Mouse (Mus musculus) heart, adult 2 months (tissue): ENCODE data around the gene Vwc2l. TPM values are rescaled to one million over a fixed set of nuclear protein-coding genes. Genes with fewer than 3 reads are reported as not detected.

Source experiments
- DNase-seq, 2 experiments: peaks; one replicate each; pipeline ENCODE4 v3.0.0; 2021
- H3K27ac ChIP-seq: fragments of 200-600 bp; 2 replicates; pipeline ENCODE4 v1.8.1; 2022
- H3K27me3 ChIP-seq: fragments of 200-500 bp; 2 replicates; pipeline ENCODE4 v1.6.1; 2012; ENCODE audit warnings: mild to moderate bottlenecking, low read length, inconsistent platforms, mixed read lengths; ENCODE audit not compliant: control insufficient read depth, insufficient read depth
- H3K36me3 ChIP-seq: fragments of 200-500 bp; 2 replicates; pipeline ENCODE4 v1.6.1; 2012; ENCODE audit warnings: low read length, inconsistent platforms; ENCODE audit not compliant: control insufficient read depth, insufficient read depth
- H3K4me1 ChIP-seq: fragments of 200-500 bp; 2 replicates; pipeline ENCODE4 v1.6.1; 2011; ENCODE audit warnings: low read length; ENCODE audit not compliant: control insufficient read depth, insufficient read depth
- H3K4me3 ChIP-seq: fragments of 200-600 bp; 2 replicates; pipeline ENCODE4 v1.8.1; 2022
- H3K79me2 ChIP-seq: fragments of 200-500 bp; replicated peaks from 2 replicates; pipeline ENCODE4 v1.6.1; 2012; ENCODE audit warnings: mild to moderate bottlenecking, inconsistent platforms, low read length, moderate library complexity, mixed read lengths; ENCODE audit not compliant: control insufficient read depth, insufficient read depth
- H3K9ac ChIP-seq: fragments of 200-500 bp; 2 replicates; pipeline ENCODE4 v1.6.1; 2012; ENCODE audit warnings: low read depth, mild to moderate bottlenecking, control low read depth, inconsistent platforms, low read length, mixed read lengths
- CTCF ChIP-seq: fragments of 200-600 bp; IDR thresholded peaks from 2 replicates; pipeline ENCODE4 v1.8.1; 2022; ENCODE audit warnings: antibody characterized with exemption, mild to moderate bottlenecking, moderate library complexity
- EP300 ChIP-seq: fragments of 200-500 bp; IDR thresholded peaks from 2 replicates; pipeline ENCODE4 v1.6.1; 2011; ENCODE audit warnings: low read depth, low read length, control low read depth; ENCODE audit not compliant: insufficient read depth
- POLR2A ChIP-seq: fragments of 200-500 bp; IDR thresholded peaks from 2 replicates; pipeline ENCODE4 v1.6.1; 2011; ENCODE audit warnings: mild to moderate bottlenecking, low read depth, low read length, control low read depth; ENCODE audit not compliant: insufficient read depth
- whole genome bisulfite sequencing: fragments of 180-500 bp; shearing (Covaris S2); methylation state at CpG from one replicate; pipeline ENCODE4 v1.1.7; 2018; 5-methylcytosine and 5-hydroxymethylcytosine counted together
- intact Hi-C: fragments of 180-260 bp; cut with DNase I; formaldehyde crosslinking; loops from one replicate; pipeline ENCODE4 v1.15.1; 2025
- polyA plus RNA-seq: library from polyadenylated mRNA; depleted of rRNA; stranded (reverse); fragments of >200 nt; gene quantifications from 2 replicates; pipeline ENCODE4 v1.2.3, GENCODE M21; 2012
- total RNA-seq, 2 experiments: library from RNA; stranded (reverse); gene quantifications; 2 replicates each; pipeline ENCODE4 v1.2.3; 2021

Gene Vwc2l
- total and polyA plus RNA-seq, 3 experiments, result not detected

DNA sequence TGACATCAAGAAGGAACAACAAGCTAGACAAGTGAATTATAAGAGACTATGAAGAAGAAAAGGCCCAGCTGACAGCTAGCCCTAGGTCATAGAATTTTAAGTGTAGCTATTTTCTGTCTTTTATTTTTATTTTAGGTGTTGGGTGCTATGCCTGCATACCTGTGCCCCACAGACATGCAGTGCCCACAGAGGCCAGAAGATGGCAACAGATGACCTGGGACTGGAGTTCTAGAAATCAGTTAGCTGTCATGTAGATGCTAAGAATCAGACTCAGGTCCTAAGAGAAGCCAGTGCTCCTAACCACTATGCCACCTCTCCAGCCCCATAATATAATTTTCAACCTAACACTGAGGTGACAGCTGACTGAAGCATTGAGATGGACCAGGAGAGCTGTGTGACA, 61.6 kb downstream of the Vwc2l start:
- Histone ChIP-seq H3K9ac (no peak overlapping the region), H3K27me3 (no peaks in the 10 kb centered on the region), H3K27ac (no peak overlapping the region), H3K4me1 (no peaks in the 10 kb centered on the region), H3K36me3 (no peaks in the 10 kb centered on the region), H3K79me2 (no peaks in the 10 kb centered on the region), H3K4me3 (no peak overlapping the region)
- no peak for DNase-seq
- intact Hi-C loops, result no loop called here
- TF ChIP-seq CTCF (peak; percentile 45), EP300 (no peak)

DNA sequence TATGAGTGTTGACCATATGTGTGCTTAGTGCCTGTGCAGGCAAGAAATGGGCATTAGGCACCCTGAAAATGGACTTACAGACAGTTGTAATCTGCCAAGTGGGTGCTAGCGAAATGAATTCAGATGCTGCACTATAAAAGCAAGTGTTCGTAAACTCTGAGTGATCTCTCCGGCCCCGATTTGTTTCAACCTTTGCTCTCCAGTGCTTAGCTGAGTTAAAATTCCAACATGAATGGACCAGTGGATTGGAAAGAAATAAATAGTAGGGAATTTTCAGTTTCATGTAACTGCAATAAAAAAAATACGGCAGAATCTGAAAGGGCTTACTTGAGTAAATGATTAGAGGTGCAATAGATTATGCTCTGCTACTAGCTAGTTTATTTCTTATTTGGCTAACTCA, 66.1 kb downstream of the Vwc2l start:
- Histone ChIP-seq H3K27me3 (no peaks in the 10 kb centered on the region), H3K9ac (no peak overlapping the region), H3K79me2 (no peaks in the 10 kb centered on the region), H3K36me3 (no peaks in the 10 kb centered on the region), H3K27ac (no peak overlapping the region), H3K4me3 (no peak overlapping the region), H3K4me1 (no peaks in the 10 kb centered on the region)
- 93% methylated on average over 5 of the region's 5 CpGs for WGBS
- intact Hi-C loops, result no loop called here
- no peak for DNase-seq
- TF ChIP-seq CTCF, result no peak
- TF ChIP-seq EP300, result no peak

DNA sequence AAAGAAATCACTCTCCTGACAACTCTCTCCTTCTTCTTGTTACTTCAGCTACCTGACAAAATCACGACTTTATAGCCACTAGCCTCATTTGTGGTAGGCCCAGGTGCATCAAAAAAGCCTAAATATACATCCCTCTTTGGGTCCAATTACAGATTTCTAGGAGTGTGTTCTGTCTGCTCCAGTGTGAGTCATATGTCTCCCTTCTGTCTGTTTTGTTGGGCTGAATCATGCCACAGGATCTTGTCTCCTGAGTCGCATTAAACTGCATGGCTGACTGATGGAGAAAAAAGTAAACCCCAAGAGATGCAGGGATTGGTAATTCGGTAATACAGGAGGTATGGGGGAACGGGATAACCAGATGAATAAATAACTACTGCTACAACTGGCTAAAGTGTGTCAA, 69.6 kb downstream of the Vwc2l start:
- no peak overlapping the region for H3K9ac ChIP-seq
- intact Hi-C loops, result no loop called here
- no peak overlapping the region for H3K4me3 ChIP-seq
- DNase-seq, result no peak
- no peaks in the 10 kb centered on the region for H3K4me1 ChIP-seq
- H3K36me3 ChIP-seq, result no peaks in the 10 kb centered on the region
- H3K79me2 ChIP-seq, result no peaks in the 10 kb centered on the region
- H3K27me3 ChIP-seq, result no peaks in the 10 kb centered on the region
- no peak overlapping the region for H3K27ac ChIP-seq
- 70% methylated on average over 4 of the region's 4 CpGs for WGBS
- TF ChIP-seq EP300 (no peak), POLR2A (no peak), CTCF (no peak)

DNA sequence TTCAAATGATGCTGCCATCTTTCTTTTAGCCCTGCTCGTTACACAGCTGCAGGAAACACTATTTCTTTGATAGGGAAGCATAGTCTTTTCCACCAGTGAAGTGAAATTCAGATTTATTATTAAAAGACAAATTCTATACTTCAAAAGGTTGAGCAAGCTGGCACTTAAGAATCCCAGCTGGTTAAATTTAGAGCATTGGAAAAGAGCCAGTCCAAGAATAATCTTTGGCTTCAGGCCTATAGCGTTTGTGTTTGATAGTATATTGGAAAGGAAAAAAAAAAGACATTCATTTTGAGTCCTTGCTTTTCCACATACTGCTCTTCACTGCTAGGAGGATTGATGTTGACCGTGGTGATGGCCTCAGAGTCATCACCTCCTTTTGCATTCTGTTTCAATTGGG, 77.9 kb downstream of the Vwc2l start:
- no peak for DNase-seq
- Histone ChIP-seq H3K9ac (no peak overlapping the region), H3K27me3 (no peaks in the 10 kb centered on the region), H3K4me1 (no peaks in the 10 kb centered on the region), H3K36me3 (no peaks in the 10 kb centered on the region), H3K4me3 (no peak overlapping the region), H3K27ac (no peak overlapping the region), H3K79me2 (no peaks in the 10 kb centered on the region)
- 38% methylated on average over 3 of the region's 3 CpGs for WGBS
- TF ChIP-seq EP300 (no peak), CTCF (no peak), POLR2A (no peak)
- intact Hi-C loops, result no loop called here

DNA sequence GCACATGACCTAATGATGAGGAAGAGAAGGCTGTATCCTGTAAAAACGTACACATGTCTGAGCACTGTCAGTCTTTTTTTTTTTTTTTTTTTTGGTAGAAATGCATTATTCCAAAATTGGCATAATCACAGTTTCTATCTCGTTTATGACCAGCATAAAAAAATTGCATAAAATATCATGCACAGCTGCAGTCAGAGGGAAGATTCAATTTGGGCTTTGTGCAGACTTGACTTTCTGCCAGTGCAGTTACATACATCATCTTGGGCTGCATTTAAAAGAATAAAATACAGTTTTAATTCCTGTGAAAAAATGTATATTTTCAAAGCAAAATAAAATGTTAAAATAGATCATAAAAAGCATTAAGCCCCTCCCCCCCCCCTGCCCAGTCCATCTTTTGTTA, 97.6 kb downstream of the Vwc2l start:
- no peaks in the 10 kb centered on the region for H3K36me3 ChIP-seq
- no peaks in the 10 kb centered on the region for H3K79me2 ChIP-seq
- no peak overlapping the region for H3K27ac ChIP-seq
- H3K4me3 ChIP-seq, result no peak overlapping the region
- 37% methylated on average over 2 of the region's 2 CpGs for whole genome bisulfite sequencing
- intact Hi-C loops, result no loop called here
- no peak for DNase-seq
- no peaks in the 10 kb centered on the region for H3K27me3 ChIP-seq
- H3K9ac ChIP-seq, result no peak overlapping the region
- H3K4me1 ChIP-seq, result no peaks in the 10 kb centered on the region
- TF ChIP-seq CTCF (no peak), POLR2A (no peak), EP300 (no peak)

DNA sequence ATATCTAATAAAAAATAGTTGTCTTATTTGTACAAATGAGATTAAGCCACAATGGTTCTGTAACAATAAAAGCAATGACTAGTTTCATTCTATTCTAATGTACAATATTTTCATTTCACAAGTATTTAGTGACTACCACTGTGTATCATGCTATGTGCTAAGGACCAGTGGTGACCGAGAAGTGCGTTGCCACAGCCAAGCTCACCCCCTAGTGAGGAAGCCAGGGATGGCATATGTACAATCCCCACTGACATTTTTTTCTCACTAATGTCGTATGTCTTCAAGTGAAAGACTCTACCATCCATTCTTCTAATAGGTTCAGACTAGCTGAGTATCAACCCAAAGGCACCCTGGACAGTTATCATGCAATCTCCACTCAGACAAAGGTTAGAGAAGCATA, 107.7 kb downstream of the Vwc2l start:
- TF ChIP-seq CTCF (peak; percentile 48), POLR2A (no peak), EP300 (no peak)
- Histone ChIP-seq H3K9ac (no peak overlapping the region), H3K36me3 (no peaks in the 10 kb centered on the region), H3K79me2 (no peaks in the 10 kb centered on the region), H3K4me1 (no peaks in the 10 kb centered on the region), H3K27ac (no peak overlapping the region), H3K4me3 (no peak overlapping the region), H3K27me3 (no peaks in the 10 kb centered on the region)
- no peak for DNase-seq
- 71% methylated on average over 3 of the region's 3 CpGs for WGBS
- intact Hi-C loops, result no loop called here

DNA sequence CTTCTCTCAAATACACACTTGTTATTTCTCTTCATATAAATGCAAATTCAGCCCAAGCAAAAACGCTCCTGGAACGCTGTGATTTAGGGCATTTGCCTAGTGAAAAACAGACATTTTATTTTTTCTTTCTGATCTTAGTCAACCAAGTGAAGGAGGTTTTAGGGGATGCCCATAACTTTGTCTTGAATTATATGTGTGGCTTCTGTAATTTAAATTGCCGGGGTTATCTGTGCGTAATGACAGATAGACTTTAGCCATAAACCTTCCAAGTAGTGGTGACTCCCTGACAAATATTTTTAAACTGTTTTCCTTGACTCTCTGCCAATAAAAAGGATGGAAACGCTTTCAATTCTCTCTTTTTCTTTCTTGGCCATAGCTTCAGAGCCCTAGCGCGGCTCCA, 116.7 kb downstream of the Vwc2l start:
- no peaks in the 10 kb centered on the region for H3K79me2 ChIP-seq
- intact Hi-C loops, result no loop called here
- DNase-seq, result no peak
- H3K36me3 ChIP-seq, result no peaks in the 10 kb centered on the region
- H3K4me3 ChIP-seq, result no peak overlapping the region
- H3K27ac ChIP-seq, result no peak overlapping the region
- 53% methylated on average over 7 of the region's 7 CpGs for WGBS
- no peak overlapping the region for H3K9ac ChIP-seq
- no peaks in the 10 kb centered on the region for H3K27me3 ChIP-seq
- TF ChIP-seq POLR2A (no peak), EP300 (no peak), CTCF (no peak)
- no peaks in the 10 kb centered on the region for H3K4me1 ChIP-seq
